Mouse (Mus musculus) leukemia stem cell, adult 10-12 weeks (primary cell): ENCODE data around the gene Gm3115. TPM values are rescaled to one million over a fixed set of nuclear protein-coding genes. Genes with fewer than 3 reads are reported as not detected.

ENCODE experiments used
- polyA plus RNA-seq: library from polyadenylated mRNA; stranded (reverse); fragments of >175 nt; gene quantifications from 2 replicates; pipeline ENCODE4 v1.2.3, GENCODE M21; 2012; ENCODE audit warnings: low replicate concordance

Gene Gm3115
- polyA plus RNA-seq, result not detected in 2 replicates

DNA sequence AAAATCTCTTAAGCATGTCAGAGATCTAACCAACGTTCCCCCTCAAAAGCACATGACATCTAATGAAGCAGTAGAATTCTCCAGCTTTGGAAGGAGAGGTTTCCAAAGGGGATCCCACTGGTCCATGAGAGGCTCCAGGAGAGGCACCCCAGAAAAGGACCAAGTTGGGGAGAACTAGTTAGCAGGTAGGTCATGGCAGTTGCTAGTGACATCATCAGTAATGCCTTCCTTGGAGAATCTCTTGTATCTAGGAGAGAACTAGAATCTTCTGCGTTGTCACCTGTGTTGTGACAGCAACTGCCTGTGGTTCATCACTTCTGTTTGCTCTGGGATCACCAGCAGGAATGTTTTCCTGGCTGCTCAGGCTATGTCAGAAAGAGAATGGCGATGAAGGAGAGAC is at the start of gene Gm3115:
Gene Gm3115, plus strand, starts transcription at position 301 of the 400 bp plus-strand sequence.

GRCm38 (mm10) chr14:4110426-4110825 is 26.5 kb downstream of the Gm3115 start, which contains the start of gene Gm8108:
Gm8108 (plus strand) TSS chr14:4110526.

Other genes with a start within 250 kb of the Gm3115 start
- gene Gm3033, start 237.9 kb upstream of the Gm3115 start, polyA plus RNA-seq, result not detected in 2 replicates
- not detected in 2 replicates for gene Gm2916, start 199.9 kb upstream of the Gm3115 start, polyA plus RNA-seq
- not detected in 2 replicates for gene Gm3029, start 152.4 kb upstream of the Gm3115 start, polyA plus RNA-seq
- gene Gm3095, start 120.6 kb upstream of the Gm3115 start, polyA plus RNA-seq, result not detected in 2 replicates
- not detected in 2 replicates for gene Gm3099, start 85.7 kb upstream of the Gm3115 start, polyA plus RNA-seq
- gene Gm5796, start 60.2 kb upstream of the Gm3115 start, polyA plus RNA-seq, result not detected in 2 replicates
- not detected in 2 replicates for gene Gm8108, start 26.4 kb downstream of the Gm3115 start, polyA plus RNA-seq
- not detected in 2 replicates for gene Gm3127, start 80.9 kb downstream of the Gm3115 start, polyA plus RNA-seq
- gene Gm2974, start 98.5 kb downstream of the Gm3115 start, polyA plus RNA-seq, result not detected in 2 replicates
- not detected in 2 replicates for gene Gm3138, start 165.5 kb downstream of the Gm3115 start, polyA plus RNA-seq
- gene Gm3149, start 233.2 kb downstream of the Gm3115 start, polyA plus RNA-seq, result not detected in 2 replicates